Mouse (Mus musculus) heart, postnatal 0 days (tissue): ENCODE data around the gene Bcr. TPM values are rescaled to one million over a fixed set of nuclear protein-coding genes. Genes with fewer than 3 reads are reported as not detected.
A peak's percentile ranks its signal among the peaks of the same experiment; 100 is the strongest.

Source experiments
- ATAC-seq: fragments of 200-750 bp; cut with Nextera tagmentation; 2 replicates; pipeline ENCODE4 v1.8.0; 2017; ENCODE audit warnings: low read depth, moderate number of reproducible peaks, moderate library complexity; ENCODE audit not compliant: insufficient read depth
- DNase-seq: peaks from one replicate; pipeline ENCODE4 v3.0.0-alpha.2; 2016; ENCODE audit warnings: low spot score
- H3K27ac ChIP-seq: fragments of 300-500 bp; sonication (generic); 2 replicates; pipeline ENCODE4 v1.5.1; 2014; ENCODE audit warnings: low read depth, mild to moderate bottlenecking
- H3K27me3 ChIP-seq: fragments of 300-500 bp; sonication (generic); 2 replicates; pipeline ENCODE4 v1.6.1; 2014; ENCODE audit warnings: low read length, mixed read lengths; ENCODE audit not compliant: control insufficient read depth, insufficient read depth
- H3K36me3 ChIP-seq: fragments of 300-500 bp; sonication (generic); replicated peaks from 2 replicates; pipeline ENCODE4 v1.6.1; 2014; ENCODE audit warnings: low read length, mixed read lengths; ENCODE audit not compliant: control insufficient read depth, insufficient read depth
- H3K4me1 ChIP-seq: fragments of 300-500 bp; sonication (generic); 2 replicates; pipeline ENCODE4 v1.6.1; 2014; ENCODE audit warnings: antibody characterized with exemption; ENCODE audit not compliant: control insufficient read depth, insufficient read depth
- H3K4me2 ChIP-seq: fragments of 300-500 bp; sonication (generic); 2 replicates; pipeline ENCODE4 v1.6.1; 2014; ENCODE audit warnings: low read depth, mild to moderate bottlenecking, low read length, moderate library complexity
- H3K4me3 ChIP-seq: fragments of 300-500 bp; sonication (generic); 2 replicates; pipeline ENCODE4 v1.5.1; 2014; ENCODE audit warnings: low read depth, low read length
- H3K9ac ChIP-seq: fragments of 300-500 bp; sonication (generic); replicated peaks from 2 replicates; pipeline ENCODE4 v1.6.1; 2014; ENCODE audit warnings: low read depth, low read length, mixed read lengths
- H3K9me3 ChIP-seq: fragments of 300-500 bp; sonication (generic); replicated peaks from 2 replicates; pipeline ENCODE4 v1.6.1; 2016; ENCODE audit warnings: low read length; ENCODE audit not compliant: control insufficient read depth
- CTCF ChIP-seq: IDR thresholded peaks from 2 replicates; pipeline ENCODE4 v1.5.1; 2016; ENCODE audit warnings: antibody characterized with exemption, control low read depth, low read depth
- EP300 ChIP-seq: IDR thresholded peaks from 2 replicates; pipeline ENCODE4 v1.6.1; 2016; ENCODE audit warnings: antibody characterized with exemption, low read depth
- WGBS: fragments of 180-500 bp; shearing (Covaris S2); extraction: QIAGEN DNeasy Blood & Tissue Kit; methylation state at CpG from one replicate; pipeline ENCODE4 v1.1.7; 2014; 5-methylcytosine and 5-hydroxymethylcytosine counted together
- polyA plus RNA-seq: library from polyadenylated mRNA; unstranded; fragments of >200 nt; fragmentation: Nextera tagmentation; extraction: Ambion mirVana; gene quantifications from 2 replicates; pipeline ENCODE4 v1.2.1, GENCODE M21; 2015
- total RNA-seq: library from RNA; depleted of rRNA; stranded (reverse); fragments of >200 nt; gene quantifications from 2 replicates; pipeline ENCODE4 v1.2.3, GENCODE M21; 2014; ENCODE audit warnings: low replicate concordance

Bcr gene
- total and polyA plus RNA-seq, 2 experiments from 2014 or later: 9.3 to 12.1 TPM

- TF ChIP-seq EP300 (no peak), CTCF (no peak)
- Histone ChIP-seq H3K27ac (no peak overlapping the region), H3K4me2 (no peak overlapping the region), H3K4me1 (peaks cover 13% of the 10 kb centered on the region; the same call in 1 of the 2 replicates), H3K4me3 (no peak overlapping the region), H3K27me3 (peaks cover 35% of the 10 kb centered on the region), H3K36me3 (no peaks in the 10 kb centered on the region), H3K9ac (no peak overlapping the region), H3K9me3 (no peaks in the 10 kb centered on the region)
- no peak for DNase-seq
- no peak for ATAC-seq
- WGBS: 84% methylated on average over 5 of the region's 5 CpGs
Measured at GRCm38 (mm10) chr10:75105687-75106086, 45.3 kb downstream of the Bcr start.

- Histone ChIP-seq H3K9ac (no peak overlapping the region), H3K4me3 (no peak overlapping the region), H3K4me1 (peaks cover 13% of the 10 kb centered on the region), H3K4me2 (no peak overlapping the region), H3K36me3 (no peaks in the 10 kb centered on the region), H3K27ac (peak overlapping the region; percentile 55), H3K9me3 (no peaks in the 10 kb centered on the region), H3K27me3 (peaks cover 23% of the 10 kb centered on the region)
- TF ChIP-seq CTCF (no peak), EP300 (no peak)
- DNase-seq (peak; percentile 50), ATAC-seq (0 out of 2 replicates have a peak, but pooled peaks have one; percentile 14)
- 54% methylated on average over 5 of the region's 5 CpGs for WGBS
Measured at GRCm38 (mm10) chr10:75106940-75107381, 46.6 kb downstream of the Bcr start.

- WGBS: 71% methylated on average over 3 of the region's 3 CpGs
- TF ChIP-seq CTCF: no peak
- no peak for TF ChIP-seq EP300
- no peak for DNase-seq
- no peak overlapping the region for H3K9ac ChIP-seq
- H3K4me2 ChIP-seq: no peak overlapping the region
- H3K27ac ChIP-seq: no peak overlapping the region
- H3K9me3 ChIP-seq: no peaks in the 10 kb centered on the region
- H3K4me1 ChIP-seq: peaks cover 18% of the 10 kb centered on the region
- H3K4me3 ChIP-seq: no peak overlapping the region
- no peak for ATAC-seq
- H3K36me3 ChIP-seq: no peaks in the 10 kb centered on the region
- peaks cover 15% of the 10 kb centered on the region for H3K27me3 ChIP-seq
Measured at GRCm38 (mm10) chr10:75108092-75108491, 47.7 kb downstream of the Bcr start.

GRCm38 (mm10) chr10:75111446-75112201, 51.2 kb downstream of the Bcr start:
- Histone ChIP-seq H3K4me1 (peaks cover 6% of the 10 kb centered on the region), H3K27me3 (0 out of 2 replicates have a peak, but pooled peaks cover 6% of the 10 kb centered on the region), H3K27ac (no peak overlapping the region), H3K36me3 (no peaks in the 10 kb centered on the region), H3K9ac (no peak overlapping the region), H3K4me3 (no peak overlapping the region), H3K9me3 (no peaks in the 10 kb centered on the region), H3K4me2 (no peak overlapping the region)
- DNase-seq (no peak), ATAC-seq (peak; percentile 63)
- TF ChIP-seq CTCF: no peak
- no peak for TF ChIP-seq EP300
- 62% methylated on average over 11 of the region's 11 CpGs for WGBS

- peaks cover 14% of the 10 kb centered on the region for H3K4me1 ChIP-seq
- no peak for TF ChIP-seq EP300
- TF ChIP-seq CTCF: no peak
- no peak overlapping the region for H3K27ac ChIP-seq
- H3K4me2 ChIP-seq: no peak overlapping the region
- ATAC-seq (peak; percentile 22; the same call in 1 of the 2 replicates), DNase-seq (no peak)
- 0 out of 2 replicates have a peak, but pooled peaks cover 6% of the 10 kb centered on the region for H3K27me3 ChIP-seq
- no peaks in the 10 kb centered on the region for H3K9me3 ChIP-seq
- no peaks in the 10 kb centered on the region for H3K36me3 ChIP-seq
- 57% methylated on average over 3 of the region's 3 CpGs for WGBS
- H3K9ac ChIP-seq: no peak overlapping the region
- no peak overlapping the region for H3K4me3 ChIP-seq
Measured at GRCm38 (mm10) chr10:75112405-75112804, 52.0 kb downstream of the Bcr start.

GRCm38 (mm10) chr10:75113620-75114019, 53.2 kb downstream of the Bcr start:
- TF ChIP-seq CTCF: no peak
- Histone ChIP-seq H3K4me1 (peaks cover 18% of the 10 kb centered on the region), H3K9ac (no peak overlapping the region), H3K4me3 (no peak overlapping the region), H3K4me2 (no peak overlapping the region), H3K27ac (no peak overlapping the region), H3K27me3 (0 out of 2 replicates have a peak, but pooled peaks cover 6% of the 10 kb centered on the region), H3K36me3 (no peaks in the 10 kb centered on the region), H3K9me3 (no peaks in the 10 kb centered on the region)
- DNase-seq (no peak), ATAC-seq (no peak)
- 86% methylated on average over 9 of the region's 9 CpGs for WGBS
